In genomic region chr2:109916782-109917495, GRCm38 (mm10) we compare ENCODE assay signal across 8 mouse cellular contexts. TPM values are rescaled to one million over a fixed set of nuclear protein-coding genes. Genes with fewer than 3 reads are reported as not detected.
DNase-seq lines count a peak whose midpoint lies in the region; ATAC-seq and TF ChIP-seq lines count a peak whose summit lies in the region.

No protein-coding gene starts in this region.

- peaks cover 36% of the 10 kb centered on the region for H3K4me1 ChIP-seq in embryonic facial prominence, embryonic 15.5 days
- H3K4me1 ChIP-seq in intestine, embryonic 16.5 days (ENCODE audit: control insufficient read depth, insufficient read depth, low read length), result peaks cover 28% of the 10 kb centered on the region
- H3K4me1 ChIP-seq in neural tube, embryonic 14.5 days (ENCODE audit: control insufficient read depth, insufficient read depth, low read length), result peaks cover 21% of the 10 kb centered on the region; the same call in 1 of the 2 replicates

- no peak for TF ChIP-seq CTCF in left cerebral cortex, adult 2 months (IDR thresholded peaks at IDR 0.05)

- H3K9me3 ChIP-seq in embryonic facial prominence, embryonic 15.5 days (replicated peaks), result no peaks in the 10 kb centered on the region
- no peaks in the 10 kb centered on the region for H3K9me3 ChIP-seq in intestine, embryonic 16.5 days (ENCODE audit: control insufficient read depth, low read length)
- no peaks in the 10 kb centered on the region for H3K9me3 ChIP-seq in neural tube, embryonic 14.5 days (ENCODE audit: control insufficient read depth, low read length)

- peak overlapping the region; percentile 88 for H3K4me3 ChIP-seq in left cerebral cortex, adult 2 months
- peak overlapping the region; percentile 85 for H3K4me3 ChIP-seq in embryonic facial prominence, embryonic 15.5 days (replicated peaks)
- peak overlapping the region; percentile 40 for H3K4me3 ChIP-seq in intestine, embryonic 16.5 days (ENCODE audit: low read length)
- H3K4me3 ChIP-seq in neural tube, embryonic 14.5 days (ENCODE audit: low read depth, low read length), result peak overlapping the region; percentile 55

- WGBS in embryonic facial prominence, embryonic 15.5 days, result 10% methylated on average over 11 of the region's 11 CpGs
- 8% methylated on average over 11 of the region's 11 CpGs for WGBS in intestine, embryonic 16.5 days
- 4% methylated on average over 11 of the region's 11 CpGs for WGBS in neural tube, embryonic 14.5 days

- no peak overlapping the region for H3K9ac ChIP-seq in embryonic facial prominence, embryonic 15.5 days
- peak overlapping the region; percentile 57 for H3K9ac ChIP-seq in intestine, embryonic 16.5 days (ENCODE audit: low read depth, low read length)
- H3K9ac ChIP-seq in neural tube, embryonic 14.5 days (replicated peaks; ENCODE audit: low read depth, low read length), result no peak overlapping the region

- H3K4me2 ChIP-seq in embryonic facial prominence, embryonic 15.5 days (replicated peaks), result peak overlapping the region; percentile 75
- peak overlapping the region; percentile 57 for H3K4me2 ChIP-seq in intestine, embryonic 16.5 days (ENCODE audit: low read depth, low read length)
- H3K4me2 ChIP-seq in neural tube, embryonic 14.5 days (ENCODE audit: low read depth, low read length), result peak overlapping the region; percentile 63

- H3K36me3 ChIP-seq in embryonic facial prominence, embryonic 15.5 days, result no peaks in the 10 kb centered on the region
- H3K36me3 ChIP-seq in intestine, embryonic 16.5 days (ENCODE audit: control insufficient read depth, insufficient read depth, low read length), result no peaks in the 10 kb centered on the region
- H3K36me3 ChIP-seq in neural tube, embryonic 14.5 days (ENCODE audit: control insufficient read depth, insufficient read depth, low read length), result no peaks in the 10 kb centered on the region

- no peak for DNase-seq in left cerebral cortex, adult 2 months (ENCODE audit: extremely low spot score in 1 of 2, low spot score in 2 of 2)
- no peak for DNase-seq in left cerebral cortex, postnatal 4 days
- no peak for DNase-seq in urinary bladder, postnatal 25 days (ENCODE audit: low spot score)
- no peak for DNase-seq in retina, embryonic 14.5 days (ENCODE audit: low spot score)
- DNase-seq in cerebellum, postnatal 10 days, result no peak

- intact Hi-C loops in left cerebral cortex, adult 2 months (cut with DNase I), result loop anchor here (1.0 to 10.0 kb wide), 2 partner anchors 100 to 448 kb away; partner anchors contain the start of genes Ccdc34 and Fibin
- intact Hi-C loops in left cerebral cortex, postnatal 4 days (cut with DNase I), result loop anchor here (5.0 kb wide), 1 partner anchor 100 kb away; the partner anchor contains the start of gene Ccdc34

- no peak overlapping the region for H3K27ac ChIP-seq in left cerebral cortex, adult 2 months
- H3K27ac ChIP-seq in embryonic facial prominence, embryonic 15.5 days (replicated peaks), result no peak overlapping the region
- peak overlapping the region; percentile 54; the same call in 1 of the 2 replicates for H3K27ac ChIP-seq in intestine, embryonic 16.5 days (ENCODE audit: low read length)
- H3K27ac ChIP-seq in neural tube, embryonic 14.5 days (ENCODE audit: low read depth, low read length), result peak overlapping the region; percentile 24; the same call in 1 of the 2 replicates

- no peaks in the 10 kb centered on the region for H3K27me3 ChIP-seq in embryonic facial prominence, embryonic 15.5 days
- no peaks in the 10 kb centered on the region for H3K27me3 ChIP-seq in intestine, embryonic 16.5 days (replicated peaks; ENCODE audit: control insufficient read depth, insufficient read depth, low read length)
- no peaks in the 10 kb centered on the region for H3K27me3 ChIP-seq in neural tube, embryonic 14.5 days (ENCODE audit: control insufficient read depth, insufficient read depth, low read length)

- ATAC-seq in embryonic facial prominence, embryonic 15.5 days (ENCODE audit: insufficient number of reproducible peaks, low FRiP score, low TSS enrichment, low read depth), result no peak; the same call in 1 of the 2 replicates
- peak; percentile 10; the same call in 1 of the 2 replicates for ATAC-seq in intestine, embryonic 16.5 days
- peak; percentile 12 for ATAC-seq in neural tube, embryonic 14.5 days (ENCODE audit: low read depth)

RNA-seq across cellular contexts. Expression of gene Lgr4, which starts 0.5 kb away (rescaled TPM):
- 10 to 100 TPM; 25.1 to 25.3 TPM for total RNA-seq in left cerebral cortex, adult 2 months (2021)
- 10 to 100 TPM; 17.1 to 20.1 TPM for total RNA-seq in left cerebral cortex, postnatal 4 days (2021)
- polyA plus RNA-seq in embryonic facial prominence, embryonic 15.5 days (2015; fragmentation: Nextera tagmentation; extraction: Ambion mirVana), result 20.7 and 23.3 TPM in 2 replicates
- 18.9 and 19.0 TPM in 2 replicates for polyA plus RNA-seq in intestine, embryonic 16.5 days (2015; fragmentation: Nextera tagmentation; extraction: Ambion mirVana)
- polyA plus RNA-seq in neural tube, embryonic 14.5 days (2014; fragmentation: Nextera tagmentation; extraction: Ambion mirVana), result 10.8 and 12.7 TPM in 2 replicates

RNA-seq across cellular contexts. Expression of gene Lin7c, which starts 26.3 kb away (rescaled TPM):
- 10 to 100 TPM; 74.8 to 83.4 TPM for total RNA-seq in left cerebral cortex, adult 2 months (2021)
- total RNA-seq in left cerebral cortex, postnatal 4 days (2021), result 100 to 1,000 TPM; 230 to 234 TPM
- polyA plus RNA-seq in embryonic facial prominence, embryonic 15.5 days (2015; fragmentation: Nextera tagmentation; extraction: Ambion mirVana), result 57.4 and 64.4 TPM in 2 replicates
- 61.9 and 67.0 TPM in 2 replicates for polyA plus RNA-seq in intestine, embryonic 16.5 days (2015; fragmentation: Nextera tagmentation; extraction: Ambion mirVana)
- polyA plus RNA-seq in neural tube, embryonic 14.5 days (2014; fragmentation: Nextera tagmentation; extraction: Ambion mirVana), result 230 and 238 TPM in 2 replicates

Comparison
In these comparisons a context has a peak if more than half of its experiments do, and no peak if none do; other contexts are left out.
1. H3K27ac ChIP-seq: peak in intestine, embryonic 16.5 days (single experiment) and neural tube, embryonic 14.5 days (single experiment); none in left cerebral cortex, adult 2 months (single experiment) and embryonic facial prominence, embryonic 15.5 days (single experiment).
2. Peak in every context shown above with its lines, with median percentiles within 50 percentile points of each other: H3K4me3 ChIP-seq and H3K4me2 ChIP-seq.